Mouse (Mus musculus) cerebellum, adult (tissue): ENCODE measurements at regions not wholly inside any gene's neighbourhood (a gene's known extent, or its start where the extent isn't known, plus 50 kb on each side); places are given as distances from the start of the nearest gene placed in this dataset.
"Not testable (repeated sequence)": the region's sequence is repeated elsewhere in the genome, so short reads cannot be mapped to it uniquely, and the experiment has no call there.

Source experiments
- ATAC-seq: cut with Nextera tagmentation; 2 replicates; pipeline ENCODE4 v1.9.2; 2017; ENCODE audit warnings: mild to moderate bottlenecking, moderate library complexity, mixed read lengths; ENCODE audit not compliant: insufficient number of reproducible peaks, low FRiP score, low TSS enrichment

- no peak for ATAC-seq
Measured at GRCm38 (mm10) chr16:63102362-63102761, 248.3 kb downstream of the Pros1 start.

GRCm38 (mm10) chr16:63102930-63103329 lies 248.8 kb downstream of the Pros1 start:
- ATAC-seq: no peak

- no peak for ATAC-seq
Measured at GRCm38 (mm10) chr16:63104383-63104782, 250.3 kb downstream of the Pros1 start.

GRCm38 (mm10) chr16:63104938-63105714 lies 251.0 kb downstream of the Pros1 start:
- ATAC-seq: no peak

- ATAC-seq: no peak
Measured at GRCm38 (mm10) chr16:63116456-63116855, 262.3 kb downstream of the Pros1 start.

- no peak for ATAC-seq
Measured at GRCm38 (mm10) chr16:63118721-63119120, 264.6 kb downstream of the Pros1 start.

- no peak for ATAC-seq
Measured at GRCm38 (mm10) chr16:63143851-63144250, 289.7 kb downstream of the Pros1 start.

- ATAC-seq: no peak
Measured at GRCm38 (mm10) chr16:63155300-63155821, 301.3 kb downstream of the Pros1 start.

- ATAC-seq: no peak
Measured at GRCm38 (mm10) chr16:63170101-63170500, 316.0 kb downstream of the Pros1 start.

GRCm38 (mm10) chr16:63179228-63179627 lies 325.1 kb downstream of the Pros1 start:
- no peak for ATAC-seq

- ATAC-seq: no peak
Measured at GRCm38 (mm10) chr16:63191181-63191580, 337.1 kb downstream of the Pros1 start.

- no peak for ATAC-seq
Measured at GRCm38 (mm10) chr16:63191623-63192022, 337.5 kb downstream of the Pros1 start.

- no peak for ATAC-seq
Measured at GRCm38 (mm10) chr16:63194595-63194994, 340.5 kb downstream of the Pros1 start.

GRCm38 (mm10) chr16:63213471-63213870 lies 359.4 kb downstream of the Pros1 start:
- not testable (repeated sequence) for ATAC-seq

GRCm38 (mm10) chr16:63220228-63220879 lies 366.2 kb downstream of the Pros1 start:
- no peak for ATAC-seq

- no peak for ATAC-seq
Measured at GRCm38 (mm10) chr16:63224608-63225007, 370.5 kb downstream of the Pros1 start.

- ATAC-seq: no peak
Measured at GRCm38 (mm10) chr16:63225097-63225496, 371.0 kb downstream of the Pros1 start.

- no peak for ATAC-seq
Measured at GRCm38 (mm10) chr16:63229135-63229534, 375.0 kb downstream of the Pros1 start.

GRCm38 (mm10) chr16:63229567-63229966 lies 375.5 kb downstream of the Pros1 start:
- no peak for ATAC-seq

GRCm38 (mm10) chr16:63270173-63270572 lies 416.1 kb downstream of the Pros1 start:
- no peak for ATAC-seq

GRCm38 (mm10) chr16:63277556-63277955 lies 423.4 kb downstream of the Pros1 start:
- no peak for ATAC-seq
